Mouse (Mus musculus): ENCODE data around the gene Nkain2.
"Not testable (repeated sequence)": the region's sequence is repeated elsewhere in the genome, so short reads cannot be mapped to it uniquely, and the experiment has no call there.

The Nkain2 gene

DNA sequence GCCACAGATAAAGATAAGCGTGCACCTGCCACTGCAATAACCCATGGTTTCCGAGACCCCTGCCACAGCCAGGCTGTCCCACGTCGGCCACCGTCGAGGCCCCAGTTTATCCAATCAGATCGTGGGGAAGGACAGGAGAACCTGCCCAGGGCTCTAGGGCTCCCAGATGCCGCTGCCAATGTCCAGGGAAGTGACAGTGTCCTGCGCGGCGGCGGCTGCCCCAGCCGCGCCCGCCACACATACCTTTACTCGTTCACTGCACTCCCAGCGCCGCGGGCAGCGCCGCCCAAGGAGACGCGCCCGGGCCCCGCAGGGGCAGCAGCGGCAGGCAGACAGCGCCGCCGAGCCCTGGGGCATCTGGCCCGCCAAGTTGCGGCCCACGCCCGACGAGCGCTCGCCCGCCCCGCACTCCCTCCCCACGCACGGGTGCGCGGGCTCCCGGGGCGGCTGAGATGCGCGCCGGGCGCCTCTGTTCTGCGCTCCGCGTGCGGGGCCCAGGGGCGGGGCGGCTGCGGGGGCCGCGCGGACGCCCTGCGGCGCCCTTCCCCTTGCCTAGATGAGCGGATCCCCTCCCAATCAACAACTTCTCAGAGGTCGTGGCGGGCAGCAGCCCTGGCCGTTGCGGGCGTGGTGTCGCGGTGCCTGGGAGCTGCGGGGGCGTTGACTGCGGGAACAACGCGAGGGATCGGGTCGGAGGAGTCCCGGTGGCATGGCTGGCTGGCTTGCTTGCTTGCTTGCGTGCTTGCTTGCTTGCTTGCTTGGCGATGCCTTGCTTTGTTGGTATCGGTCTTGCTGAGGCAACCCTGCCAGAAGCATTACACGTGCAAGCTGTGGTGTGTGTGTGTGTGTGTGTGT, at the start of gene Nkain2:
Gene Nkain2 (minus strand): TSS at position 811 of the 855 bp plus-strand sequence.
- in situ Hi-C loops (cut with MboI; ENCODE audit: unreplicated experiment in 2 of 2) = no loop called here

DNA sequence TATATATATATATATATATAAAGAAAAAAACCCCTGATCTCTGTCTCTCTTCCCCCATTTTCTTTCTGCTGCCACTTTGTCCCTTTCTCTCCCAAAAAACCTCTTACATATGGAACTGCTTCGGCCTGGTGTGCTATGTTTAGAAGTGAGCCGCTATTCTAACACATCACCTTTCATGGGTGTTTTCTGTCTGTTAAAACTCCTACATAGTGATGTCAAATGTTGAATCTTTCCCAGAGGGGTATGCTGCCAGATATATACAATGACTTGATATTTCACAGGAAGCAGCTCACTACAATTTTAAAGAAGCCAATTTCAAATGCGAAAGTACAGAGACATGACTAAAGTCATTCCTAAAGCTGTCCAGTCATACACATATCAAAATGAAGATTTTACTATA, 49.6 kb upstream of the Nkain2 start:
- in situ Hi-C loops (cut with MboI; ENCODE audit: unreplicated experiment in 2 of 2) = no loop called here

- in situ Hi-C loops (cut with MboI; ENCODE audit: unreplicated experiment in 2 of 2) = no loop called here
Measured at GRCm38 (mm10) chr10:32895093-32895492, 4.8 kb upstream of the Nkain2 start.

GRCm38 (mm10) chr10:32890507-32891131, 357 bp upstream of the Nkain2 start:
- in situ Hi-C loops (cut with MboI; ENCODE audit: unreplicated experiment in 2 of 2) = no loop called here

DNA sequence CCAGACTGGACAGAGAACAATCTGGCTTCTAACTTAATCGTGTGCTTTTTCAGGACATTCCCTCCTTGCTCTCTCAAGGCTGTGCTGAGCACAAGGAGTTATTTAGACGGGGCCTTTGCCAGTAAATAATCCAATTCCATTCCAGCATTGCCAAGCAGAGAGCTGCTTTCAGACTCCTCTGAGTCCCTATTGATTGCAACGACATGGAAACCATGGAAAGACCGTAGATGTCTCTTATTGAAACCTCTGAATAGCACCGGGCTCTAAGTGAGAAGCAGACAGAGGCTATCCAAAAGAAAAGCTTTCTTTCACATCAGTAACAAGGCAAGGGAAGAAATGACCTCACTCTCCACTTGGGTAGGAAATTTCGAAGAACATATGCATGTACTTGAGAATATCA, 8.3 kb downstream of the Nkain2 start:
- in situ Hi-C loops (cut with MboI; ENCODE audit: unreplicated experiment in 2 of 2) = no loop called here

DNA sequence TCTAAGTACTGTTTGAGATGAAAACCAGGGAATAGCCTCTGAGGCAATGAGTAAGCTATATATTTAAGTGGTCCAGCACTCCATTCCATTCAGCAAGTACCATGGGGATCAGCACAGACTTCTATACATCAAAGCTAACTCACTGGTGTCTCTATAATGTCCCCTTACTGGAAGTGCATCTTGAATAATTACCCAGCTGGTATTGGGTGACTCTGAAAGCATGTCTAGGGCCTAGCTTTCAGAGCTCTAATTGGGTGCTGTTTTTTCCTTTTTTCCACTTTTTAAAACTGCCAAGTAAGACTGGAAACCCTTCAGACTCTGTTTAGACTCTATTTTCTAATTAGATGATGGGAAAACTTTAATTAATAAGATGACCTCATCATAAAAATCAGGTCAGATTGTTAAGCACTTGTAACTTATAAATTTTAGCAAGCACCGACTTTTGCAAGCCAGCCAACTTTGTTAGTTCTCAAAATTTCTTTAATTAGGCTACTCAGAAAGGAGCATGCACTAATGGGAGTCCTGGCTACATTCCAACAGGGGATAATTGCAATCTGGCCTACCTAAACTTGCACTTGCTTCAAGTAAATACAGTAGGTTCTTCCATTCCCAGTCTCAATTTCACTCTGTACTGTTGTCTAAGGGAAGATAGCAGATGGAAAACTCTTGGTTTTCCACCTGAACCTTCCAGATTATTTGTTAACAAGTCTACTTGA, 19.4 kb downstream of the Nkain2 start:
- in situ Hi-C loops (cut with MboI; ENCODE audit: unreplicated experiment in 2 of 2) = no loop called here

- in situ Hi-C loops (cut with MboI; ENCODE audit: unreplicated experiment in 2 of 2) = no loop called here
Measured at GRCm38 (mm10) chr10:32869541-32869940, 20.7 kb downstream of the Nkain2 start.

DNA sequence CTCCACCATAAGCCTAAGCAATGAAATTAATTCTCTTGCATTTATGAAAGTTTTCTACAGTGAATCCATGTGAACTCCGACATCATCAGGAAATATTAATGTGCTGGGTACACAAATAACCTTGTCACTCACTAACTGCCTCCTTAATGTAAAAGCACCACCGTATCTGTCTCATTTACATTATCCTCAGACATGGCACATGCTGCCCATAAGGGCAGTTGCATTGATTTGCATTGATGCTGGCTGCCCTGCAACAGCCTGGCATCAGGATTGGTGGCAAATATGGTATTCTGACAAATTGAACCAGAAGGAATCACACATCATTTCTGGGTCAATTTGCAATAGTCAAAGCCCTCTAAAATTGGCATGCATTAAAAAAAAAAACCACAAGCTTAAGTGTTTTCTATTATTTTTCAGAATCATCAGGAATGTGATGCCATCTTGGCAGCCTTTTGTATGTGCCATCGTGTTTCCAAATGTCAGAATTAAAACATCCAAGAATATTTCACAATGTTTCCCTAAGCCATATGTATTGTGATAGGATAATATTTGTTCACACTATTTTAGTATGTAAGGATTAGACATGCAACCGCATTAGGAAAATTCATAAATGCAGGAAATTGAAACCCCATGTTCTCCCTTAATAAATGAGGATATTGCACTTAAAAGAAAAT, 74.9 kb downstream of the Nkain2 start:
- in situ Hi-C loops (cut with MboI; ENCODE audit: unreplicated experiment in 2 of 2) = no loop called here

- in situ Hi-C loops (cut with MboI; ENCODE audit: unreplicated experiment in 2 of 2) = no loop called here
Measured at GRCm38 (mm10) chr10:32796215-32796614, 94.0 kb downstream of the Nkain2 start.

- in situ Hi-C loops (cut with MboI; ENCODE audit: unreplicated experiment in 2 of 2) = no loop called here
Measured at GRCm38 (mm10) chr10:32790541-32790940, 99.7 kb downstream of the Nkain2 start.

DNA sequence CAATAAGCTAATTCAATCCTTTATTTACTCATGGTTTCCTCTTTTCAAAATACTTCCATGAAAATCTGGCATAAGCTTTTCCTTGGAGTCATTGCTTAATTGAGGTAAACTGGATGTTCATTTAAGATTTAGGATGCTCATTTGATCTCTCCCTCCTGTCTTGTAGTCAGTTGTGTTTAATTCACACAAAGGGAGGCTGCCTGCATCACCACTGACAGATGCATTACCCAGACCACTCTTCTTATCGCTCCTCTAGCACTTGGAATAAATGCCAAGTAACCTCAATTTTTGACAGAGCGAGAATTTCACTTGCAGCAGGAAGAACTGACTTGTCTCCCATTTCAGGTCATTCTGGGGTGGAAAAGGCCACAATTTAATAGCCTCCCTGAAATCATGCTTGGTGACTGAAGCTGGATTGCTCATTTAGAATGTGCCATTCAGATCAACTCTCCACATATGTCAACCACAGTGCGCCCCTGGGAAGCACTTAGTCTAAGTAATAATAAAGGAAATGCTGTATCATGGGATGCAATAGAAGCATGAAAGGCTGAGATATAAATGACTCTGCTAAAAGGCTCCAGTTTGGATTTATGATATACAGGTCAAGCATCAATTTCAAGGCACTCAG, 107.4 kb downstream of the Nkain2 start:
- in situ Hi-C loops (cut with MboI; ENCODE audit: unreplicated experiment in 2 of 2) = no loop called here

DNA sequence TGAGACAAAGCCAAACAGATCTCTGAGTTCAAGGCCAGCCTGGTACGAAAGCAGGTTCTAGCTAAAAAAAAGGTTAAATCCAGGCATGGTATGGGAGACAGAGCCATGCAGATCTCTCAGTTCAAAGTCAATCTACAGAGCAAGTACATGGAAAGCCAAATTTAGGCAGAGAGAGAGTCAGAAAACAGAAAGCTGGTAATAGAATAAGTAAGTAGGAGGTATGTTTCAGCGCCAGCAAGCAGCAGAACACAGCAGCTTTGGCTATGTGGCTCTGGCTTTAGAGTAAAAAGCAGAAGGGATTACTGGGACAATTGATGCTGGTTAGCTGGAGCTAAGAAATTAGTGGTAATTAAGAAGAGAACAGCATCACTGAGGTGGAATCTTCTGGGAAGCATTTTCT, 151.3 kb downstream of the Nkain2 start:
- in situ Hi-C loops (cut with MboI; ENCODE audit: unreplicated experiment in 2 of 2) = no loop called here

DNA sequence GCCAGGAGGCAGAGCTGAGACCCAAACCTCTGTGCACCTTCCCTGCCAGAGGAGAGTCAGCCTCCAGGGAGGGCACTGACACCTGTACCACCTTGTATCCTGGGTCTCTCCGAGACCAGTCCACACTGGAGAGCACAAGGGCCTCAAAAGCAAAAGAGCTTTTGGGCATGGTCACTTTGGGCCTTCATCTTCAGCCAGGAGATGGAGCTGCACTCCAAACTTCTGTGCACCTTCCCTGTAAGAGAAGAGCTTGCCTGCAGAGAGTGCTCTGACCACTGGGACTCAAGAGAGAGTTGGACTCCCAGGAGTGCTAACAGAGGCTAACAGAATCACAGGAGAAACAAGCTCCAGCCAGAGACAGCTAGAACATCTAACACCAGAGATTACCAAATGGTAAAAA, 183.7 kb downstream of the Nkain2 start:
- in situ Hi-C loops (cut with MboI; ENCODE audit: unreplicated experiment in 2 of 2) = not testable (repeated sequence)

DNA sequence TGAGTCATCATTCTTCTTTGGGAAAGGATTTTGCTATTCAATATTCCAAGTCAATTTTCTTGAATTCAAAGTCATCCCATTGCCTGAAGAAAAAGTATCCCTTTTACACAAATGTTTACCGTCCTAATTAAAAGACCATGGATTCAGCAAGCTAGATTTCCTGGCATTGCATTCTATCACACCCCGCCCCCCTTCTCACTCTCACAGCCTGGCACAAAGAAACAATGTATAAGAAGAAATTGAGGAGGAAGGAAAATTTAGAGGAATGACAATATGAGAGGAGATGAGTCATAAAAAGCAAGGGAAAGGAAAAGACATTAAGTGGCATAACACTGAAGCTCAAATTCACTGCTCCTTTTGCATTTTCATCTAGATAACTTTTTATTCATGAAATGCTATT, 193.6 kb downstream of the Nkain2 start:
- in situ Hi-C loops (cut with MboI; ENCODE audit: unreplicated experiment in 2 of 2) = no loop called here

GRCm38 (mm10) chr10:32684548-32684947, 205.7 kb downstream of the Nkain2 start:
- in situ Hi-C loops (cut with MboI; ENCODE audit: unreplicated experiment in 2 of 2) = no loop called here

DNA sequence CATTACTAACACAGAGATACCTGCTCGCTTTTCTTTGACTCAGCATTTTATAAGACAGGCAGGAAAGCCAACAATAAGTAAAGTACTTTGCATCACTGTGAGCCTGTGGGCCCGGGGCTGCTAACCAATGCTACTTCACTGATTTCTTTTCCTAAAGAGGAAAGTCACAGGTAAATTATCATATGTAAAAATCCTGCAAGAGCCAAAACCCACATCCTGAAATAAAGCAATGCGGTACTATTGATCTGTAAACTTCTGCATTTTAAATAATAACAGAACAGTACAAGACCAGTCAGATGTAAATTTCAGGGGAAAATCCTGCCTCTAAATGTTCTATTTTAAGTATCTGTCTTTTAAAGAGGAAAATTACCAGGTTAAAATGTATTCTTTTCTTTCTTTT, 250.0 kb downstream of the Nkain2 start:
- in situ Hi-C loops (cut with MboI; ENCODE audit: unreplicated experiment in 2 of 2) = no loop called here

GRCm38 (mm10) chr10:32639173-32639572, 251.1 kb downstream of the Nkain2 start:
- in situ Hi-C loops (cut with MboI; ENCODE audit: unreplicated experiment in 2 of 2) = no loop called here

DNA sequence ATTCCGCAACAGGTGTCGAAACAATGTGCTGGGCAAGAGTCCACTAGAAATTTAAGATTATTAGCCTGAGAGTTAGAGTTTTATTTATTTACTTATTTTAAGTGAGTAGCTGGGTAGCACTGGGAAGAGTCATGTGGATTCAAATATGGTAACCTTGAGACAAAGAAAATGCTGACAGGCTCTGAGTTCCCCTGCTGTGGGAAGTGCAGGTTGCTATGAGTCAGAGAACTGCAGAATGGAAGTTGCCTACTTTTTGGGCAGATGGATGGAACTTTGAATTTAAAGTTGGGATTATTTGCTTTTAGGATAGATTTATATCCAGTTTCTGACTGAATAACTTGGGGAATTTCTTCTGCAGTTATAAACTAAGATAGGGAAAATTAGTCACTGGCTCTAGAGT, 259.2 kb downstream of the Nkain2 start:
- in situ Hi-C loops (cut with MboI; ENCODE audit: unreplicated experiment in 2 of 2) = no loop called here

DNA sequence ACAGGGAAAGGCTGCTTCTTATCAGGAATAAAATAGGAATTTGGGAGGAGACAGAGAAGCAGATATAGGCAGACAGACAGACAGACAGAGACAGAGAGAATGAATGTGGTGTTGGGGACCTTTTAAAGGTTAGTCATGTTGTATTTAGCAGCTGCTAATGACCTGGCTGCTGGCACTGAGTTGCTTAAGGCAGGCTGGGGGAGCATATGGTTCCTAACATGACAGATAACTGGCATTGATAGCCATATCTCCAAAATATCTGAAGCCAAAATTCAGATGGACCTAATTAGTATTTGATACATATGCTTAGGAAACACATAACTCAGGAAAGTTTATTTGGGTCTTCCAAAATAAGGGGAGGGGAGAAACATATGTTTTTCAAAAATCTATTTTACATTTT, 285.8 kb downstream of the Nkain2 start:
- in situ Hi-C loops (cut with MboI; ENCODE audit: unreplicated experiment in 2 of 2) = no loop called here

DNA sequence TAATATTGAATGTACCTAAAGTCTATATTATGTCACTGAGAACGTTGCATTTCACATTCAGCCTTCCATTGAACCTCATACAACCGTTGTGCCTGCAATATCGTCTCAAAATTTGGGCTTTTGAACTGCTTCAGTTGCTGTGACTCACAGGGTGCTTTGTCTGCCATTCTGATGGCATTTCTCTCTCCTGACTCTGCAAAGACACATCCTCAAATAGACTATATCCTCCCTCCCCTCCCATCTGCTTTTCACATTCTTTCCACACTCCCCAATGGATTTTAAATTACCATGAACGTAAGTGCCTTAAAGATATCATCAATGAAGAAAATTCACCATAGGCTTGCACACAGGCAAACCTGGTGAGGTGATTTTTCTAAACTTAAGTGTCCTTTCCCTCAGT, 287.5 kb downstream of the Nkain2 start:
- in situ Hi-C loops (cut with MboI; ENCODE audit: unreplicated experiment in 2 of 2) = no loop called here

DNA sequence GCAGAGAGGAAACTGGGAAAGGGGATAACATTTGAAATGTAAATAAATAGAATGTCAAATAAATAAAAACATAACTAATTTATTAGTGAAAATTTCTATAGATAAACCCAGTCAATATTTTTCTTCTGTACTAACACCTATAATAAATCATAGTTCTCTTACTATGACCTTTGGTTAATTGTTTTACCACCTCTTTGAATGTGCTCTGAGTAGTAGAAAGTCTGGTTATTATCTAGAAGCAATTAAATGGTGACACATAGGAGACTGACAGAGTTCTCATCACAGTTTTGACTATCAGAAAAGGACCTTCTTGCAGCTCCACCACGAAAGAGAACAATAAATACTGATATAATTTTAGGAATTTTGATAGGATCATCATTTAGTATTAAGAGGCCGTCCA, 295.3 kb downstream of the Nkain2 start:
- in situ Hi-C loops (cut with MboI; ENCODE audit: unreplicated experiment in 2 of 2) = no loop called here

All from v-Abl transformed pro-B cells (cell line).